Mouse (Mus musculus): ENCODE measurements at regions not wholly inside any gene's neighbourhood (a gene's known extent, or its start where the extent isn't known, plus 50 kb on each side); places are given as distances from the start of the nearest gene placed in this dataset.

- no peaks in the 10 kb centered on the region for H3K27me3 ChIP-seq (ENCODE audit: control insufficient read depth, insufficient read depth, low read length)
- no peaks in the 10 kb centered on the region for H3K4me1 ChIP-seq (ENCODE audit: control insufficient read depth, insufficient read depth, low read length)
- WGBS = 89% methylated on average over 1 of the region's 1 CpGs
- no peak overlapping the region for H3K27ac ChIP-seq (ENCODE audit: low read depth, low read length)
- DNase-seq (ENCODE audit: low spot score) = no peak
- no peak overlapping the region for H3K4me3 ChIP-seq (ENCODE audit: low read depth, low read length)
- no peak for ATAC-seq (ENCODE audit: insufficient read depth, low FRiP score, low TSS enrichment)
- no peak overlapping the region for H3K9ac ChIP-seq (ENCODE audit: low read length)
- no peaks in the 10 kb centered on the region for H3K9me3 ChIP-seq (ENCODE audit: control insufficient read depth, low read length)
- no peaks in the 10 kb centered on the region for H3K36me3 ChIP-seq (ENCODE audit: control insufficient read depth, insufficient read depth, low read length)
- no peak overlapping the region for H3K4me2 ChIP-seq (ENCODE audit: low read depth)
Measured at GRCm38 (mm10) chr1:88567198-88567597, 57.3 kb upstream of the Glrp1 start.

DNA sequence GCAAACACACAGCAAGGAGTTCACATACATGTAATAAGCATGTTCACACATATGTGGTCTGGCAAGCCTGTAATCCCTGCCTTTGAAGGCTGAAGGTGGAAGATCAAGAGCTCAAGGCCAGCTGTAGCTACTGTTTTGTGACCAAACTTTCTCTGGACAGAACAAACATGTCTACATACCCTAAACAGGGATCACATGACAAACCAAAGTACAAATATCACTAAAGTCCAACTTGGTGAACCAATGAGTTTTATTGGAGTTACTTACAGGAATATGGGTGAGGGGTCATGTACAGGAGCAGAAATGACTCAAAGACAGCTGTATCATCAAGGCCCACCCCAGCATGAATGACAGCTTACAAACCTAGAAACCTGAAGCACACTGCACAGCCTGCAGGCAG, 56.6 kb upstream of the Glrp1 start:
- H3K4me2 ChIP-seq (ENCODE audit: low read depth) = no peak overlapping the region
- H3K4me1 ChIP-seq (ENCODE audit: control insufficient read depth, insufficient read depth, low read length) = no peaks in the 10 kb centered on the region
- DNase-seq (ENCODE audit: low spot score) (no peak), ATAC-seq (ENCODE audit: insufficient read depth, low FRiP score, low TSS enrichment) (no peak)
- H3K27ac ChIP-seq (ENCODE audit: low read depth, low read length) = no peak overlapping the region
- no peaks in the 10 kb centered on the region for H3K36me3 ChIP-seq (ENCODE audit: control insufficient read depth, insufficient read depth, low read length)
- no peak overlapping the region for H3K9ac ChIP-seq (ENCODE audit: low read length)
- no peak overlapping the region for H3K4me3 ChIP-seq (ENCODE audit: low read depth, low read length)
- H3K27me3 ChIP-seq (ENCODE audit: control insufficient read depth, insufficient read depth, low read length) = no peaks in the 10 kb centered on the region
- H3K9me3 ChIP-seq (ENCODE audit: control insufficient read depth, low read length) = no peaks in the 10 kb centered on the region

DNA sequence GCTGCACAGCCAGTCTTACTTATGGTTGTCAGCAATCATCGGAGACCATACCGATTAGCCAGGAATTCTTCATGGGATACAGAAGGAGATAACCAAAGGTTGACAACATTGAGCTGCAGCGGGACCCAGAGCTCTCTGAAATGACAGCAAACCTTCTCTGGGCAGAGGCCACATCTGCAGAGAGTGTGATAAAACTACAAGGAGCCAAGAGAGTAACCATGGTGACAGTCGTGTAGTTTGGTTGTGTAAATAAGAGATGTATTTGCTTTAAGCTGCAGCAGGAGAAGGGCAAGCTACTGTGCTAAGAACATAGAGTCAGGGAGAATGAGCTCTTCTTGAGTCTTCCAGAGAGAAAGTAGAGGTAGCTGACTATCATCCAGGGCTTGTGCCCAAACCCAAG, 55.0 kb upstream of the Glrp1 start:
- 82% methylated on average over 4 of the region's 4 CpGs for WGBS
- ATAC-seq (ENCODE audit: insufficient read depth, low FRiP score, low TSS enrichment) = no peak
- Histone ChIP-seq H3K36me3 (ENCODE audit: control insufficient read depth, insufficient read depth, low read length) (no peaks in the 10 kb centered on the region), H3K4me1 (ENCODE audit: control insufficient read depth, insufficient read depth, low read length) (no peaks in the 10 kb centered on the region), H3K4me2 (ENCODE audit: low read depth) (no peak overlapping the region), H3K4me3 (ENCODE audit: low read depth, low read length) (no peak overlapping the region), H3K27me3 (ENCODE audit: control insufficient read depth, insufficient read depth, low read length) (no peaks in the 10 kb centered on the region), H3K9ac (ENCODE audit: low read length) (no peak overlapping the region), H3K27ac (ENCODE audit: low read depth, low read length) (no peak overlapping the region), H3K9me3 (ENCODE audit: control insufficient read depth, low read length) (no peaks in the 10 kb centered on the region)
- no peak for DNase-seq (ENCODE audit: low spot score)

DNA sequence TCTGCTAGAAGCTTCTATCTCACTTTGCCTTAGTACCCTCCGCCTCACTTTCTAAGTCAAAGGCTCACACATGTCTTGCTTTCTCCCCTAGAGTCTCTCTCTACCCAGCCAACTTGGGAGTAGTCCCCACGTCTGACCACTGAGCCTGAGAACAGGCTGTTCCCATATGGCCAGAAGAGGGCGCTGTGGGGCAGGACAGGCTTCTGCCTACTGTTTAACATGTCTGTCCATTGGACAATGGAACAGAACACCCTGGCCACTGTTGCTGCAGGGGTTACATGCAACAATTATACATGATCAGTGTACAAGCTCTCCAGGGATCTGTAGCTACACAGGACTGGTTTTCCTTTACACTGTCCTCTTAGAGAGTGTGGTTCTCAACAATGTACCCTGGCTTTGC, 52.5 kb upstream of the Glrp1 start:
- H3K27ac ChIP-seq (ENCODE audit: low read depth, low read length) = no peak overlapping the region
- no peak overlapping the region for H3K4me3 ChIP-seq (ENCODE audit: low read depth, low read length)
- no peaks in the 10 kb centered on the region for H3K4me1 ChIP-seq (ENCODE audit: control insufficient read depth, insufficient read depth, low read length)
- peak; percentile 85 for DNase-seq (ENCODE audit: low spot score)
- no peak overlapping the region for H3K4me2 ChIP-seq (ENCODE audit: low read depth)
- no peaks in the 10 kb centered on the region for H3K36me3 ChIP-seq (ENCODE audit: control insufficient read depth, insufficient read depth, low read length)
- H3K9ac ChIP-seq (ENCODE audit: low read length) = no peak overlapping the region
- peak; percentile 74; the same call in 1 of the 2 replicates for ATAC-seq (ENCODE audit: insufficient read depth, low FRiP score, low TSS enrichment)
- WGBS = 20% methylated on average over 3 of the region's 3 CpGs
- no peaks in the 10 kb centered on the region for H3K27me3 ChIP-seq (ENCODE audit: control insufficient read depth, insufficient read depth, low read length)
- no peaks in the 10 kb centered on the region for H3K9me3 ChIP-seq (ENCODE audit: control insufficient read depth, low read length)

DNA sequence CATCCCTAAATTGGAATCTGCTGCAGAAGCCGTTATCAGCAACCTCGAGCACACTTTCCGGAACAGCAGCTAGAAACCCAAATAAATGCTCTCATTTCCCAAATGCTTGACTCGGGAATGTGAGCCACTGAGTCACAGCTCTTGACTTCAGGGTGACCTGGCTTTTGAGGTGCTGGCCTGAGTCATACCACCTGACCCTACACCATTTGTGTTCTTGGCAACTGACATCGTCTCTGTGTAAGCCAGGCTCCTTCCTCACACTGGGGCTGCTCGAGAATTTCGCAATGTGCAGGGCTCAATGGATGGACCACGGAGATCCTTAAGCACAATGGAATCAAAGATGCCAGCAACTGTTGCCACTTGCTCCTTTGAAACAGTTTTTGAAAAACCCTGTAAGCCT, 50.9 kb upstream of the Glrp1 start:
- WGBS = 65% methylated on average over 8 of the region's 8 CpGs
- no peak for ATAC-seq (ENCODE audit: insufficient read depth, low FRiP score, low TSS enrichment)

More for the DNA sequence above, 50.9 kb upstream of the Glrp1 start:
- no peaks in the 10 kb centered on the region for H3K27me3 ChIP-seq (ENCODE audit: control insufficient read depth, insufficient read depth, low read length)
- H3K9me3 ChIP-seq (ENCODE audit: control insufficient read depth, low read length) = no peaks in the 10 kb centered on the region
- H3K27ac ChIP-seq (ENCODE audit: low read depth, low read length) = no peak overlapping the region
- H3K9ac ChIP-seq (ENCODE audit: low read length) = no peak overlapping the region
- H3K36me3 ChIP-seq (ENCODE audit: control insufficient read depth, insufficient read depth, low read length) = no peaks in the 10 kb centered on the region
- no peak for DNase-seq (ENCODE audit: low spot score)
- no peak overlapping the region for H3K4me3 ChIP-seq (ENCODE audit: low read depth, low read length)
- no peaks in the 10 kb centered on the region for H3K4me1 ChIP-seq (ENCODE audit: control insufficient read depth, insufficient read depth, low read length)
- H3K4me2 ChIP-seq (ENCODE audit: low read depth) = no peak overlapping the region

All from neural tube, embryonic 11.5 days (tissue).